Mouse (Mus musculus) embryonic fibroblast, embryonic 13.5 days (primary cell): Measurements from ENCODE around the gene Tcp10a. TPM values are rescaled to one million over a fixed set of nuclear protein-coding genes. Genes with fewer than 3 reads are reported as not detected.
"Not testable (repeated sequence)": the region's sequence is repeated elsewhere in the genome, so short reads cannot be mapped to it uniquely, and the experiment has no call there.

Experiments
- H3K27ac ChIP-seq: 2 replicates; pipeline ENCODE4 v1.5.1; 2012; ENCODE audit warnings: low read length, control low read depth, inconsistent platforms; ENCODE audit not compliant: insufficient read depth
- H3K4me1 ChIP-seq: 2 replicates; pipeline ENCODE4 v1.6.1; 2011; ENCODE audit warnings: low read length; ENCODE audit not compliant: control insufficient read depth, insufficient read depth
- H3K4me3 ChIP-seq: 2 replicates; pipeline ENCODE4 v1.5.1; 2011; ENCODE audit warnings: mild to moderate bottlenecking, control low read depth, low read length; ENCODE audit not compliant: insufficient read depth
- CTCF ChIP-seq: IDR thresholded peaks from 2 replicates; pipeline ENCODE4 v1.5.1; 2011; ENCODE audit warnings: mild to moderate bottlenecking, control low read depth, low read length, moderate library complexity, borderline replicate concordance; ENCODE audit not compliant: insufficient read depth
- POLR2A ChIP-seq: IDR thresholded peaks from 2 replicates; pipeline ENCODE4 v1.6.1; 2011; ENCODE audit warnings: low read depth, mild to moderate bottlenecking, control low read depth, low read length, moderate library complexity
- polyA plus RNA-seq: library from polyadenylated mRNA; stranded (reverse); fragments of >200 nt; gene quantifications from 2 replicates; pipeline ENCODE4 v1.2.4, GENCODE M21; 2011; ENCODE audit warnings: low read depth; ENCODE audit not compliant: missing spikeins, insufficient read length

The Tcp10a gene
- polyA plus RNA-seq: not detected in 2 replicates

DNA sequence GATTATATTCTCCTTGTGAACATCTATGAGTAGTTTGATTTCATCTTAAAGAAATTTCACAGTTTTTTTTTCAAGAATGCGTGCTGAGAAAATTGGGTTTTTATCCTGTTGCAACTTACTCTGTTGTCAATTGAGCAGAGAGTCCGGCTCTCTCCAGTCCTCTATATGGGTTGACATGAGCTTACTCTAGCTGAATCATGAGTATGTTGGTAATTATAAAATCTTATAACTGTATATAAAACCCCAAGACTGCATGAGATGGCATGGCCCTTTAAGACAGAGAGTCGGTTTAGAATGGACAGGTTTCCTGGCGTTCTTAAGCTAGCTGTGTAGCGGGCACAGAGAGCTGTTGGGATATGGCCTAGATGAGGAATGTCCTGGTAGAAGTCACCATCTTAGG is at the start of gene Tcp10a:
Gene Tcp10a (plus strand): TSS at position 301 of the 400 bp plus-strand sequence.
- not testable (repeated sequence) for H3K4me3 ChIP-seq, H3K4me1 ChIP-seq, H3K27ac ChIP-seq

GRCm38 (mm10) chr17:7278702-7279242 is 45.7 kb upstream of the Tcp10a start:
- no peak overlapping the region for H3K4me3 ChIP-seq
- no peak for TF ChIP-seq CTCF
- no peak for TF ChIP-seq POLR2A

DNA sequence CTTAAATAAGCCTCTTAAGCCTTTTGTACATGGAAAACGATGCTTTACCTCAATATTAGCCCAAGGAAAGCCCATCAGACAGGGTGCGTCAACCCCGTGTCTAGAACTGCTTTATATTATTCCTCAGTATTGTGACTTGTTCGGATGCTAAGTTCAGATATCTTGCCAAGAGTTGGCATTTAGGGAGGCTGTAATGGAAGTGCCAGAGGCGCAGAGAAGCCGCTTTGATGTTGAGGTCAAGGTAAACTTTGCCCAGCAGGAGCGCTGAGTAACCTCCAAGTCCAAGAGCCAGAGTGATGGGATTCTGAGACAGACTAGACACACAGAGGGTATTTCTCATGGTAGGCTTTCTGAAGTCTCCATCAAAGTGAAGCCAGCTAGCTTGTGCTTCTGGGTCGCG is 45.2 kb upstream of the Tcp10a start:
- H3K27ac ChIP-seq: no peak overlapping the region
- H3K4me1 ChIP-seq: no peaks in the 10 kb centered on the region
- H3K4me3 ChIP-seq: no peak overlapping the region
- TF ChIP-seq POLR2A (no peak), CTCF (no peak)

More at GRCm38 (mm10) chr17:7278702-7279242, 45.7 kb upstream of the Tcp10a start:
- Histone ChIP-seq H3K4me1 (no peaks in the 10 kb centered on the region), H3K27ac (no peak overlapping the region)

GRCm38 (mm10) chr17:7284297-7284910 is 40.0 kb upstream of the Tcp10a start:
- H3K27ac ChIP-seq: no peak overlapping the region
- 0 out of 2 replicates have a peak, but pooled peaks cover 2% of the 10 kb centered on the region for H3K4me1 ChIP-seq
- no peak for TF ChIP-seq POLR2A
- no peak for TF ChIP-seq CTCF
- H3K4me3 ChIP-seq: no peak overlapping the region

- TF ChIP-seq POLR2A: no peak
- TF ChIP-seq CTCF: no peak
- Histone ChIP-seq H3K4me3 (no peak overlapping the region), H3K27ac (no peak overlapping the region), H3K4me1 (0 out of 2 replicates have a peak, but pooled peaks cover 2% of the 10 kb centered on the region)
Observed at GRCm38 (mm10) chr17:7285292-7285691, 39.2 kb upstream of the Tcp10a start.

GRCm38 (mm10) chr17:7286422-7287050 is 37.9 kb upstream of the Tcp10a start:
- TF ChIP-seq POLR2A: no peak
- TF ChIP-seq CTCF: no peak
- Histone ChIP-seq H3K27ac (no peak overlapping the region), H3K4me1 (0 out of 2 replicates have a peak, but pooled peaks cover 2% of the 10 kb centered on the region), H3K4me3 (no peak overlapping the region)

DNA sequence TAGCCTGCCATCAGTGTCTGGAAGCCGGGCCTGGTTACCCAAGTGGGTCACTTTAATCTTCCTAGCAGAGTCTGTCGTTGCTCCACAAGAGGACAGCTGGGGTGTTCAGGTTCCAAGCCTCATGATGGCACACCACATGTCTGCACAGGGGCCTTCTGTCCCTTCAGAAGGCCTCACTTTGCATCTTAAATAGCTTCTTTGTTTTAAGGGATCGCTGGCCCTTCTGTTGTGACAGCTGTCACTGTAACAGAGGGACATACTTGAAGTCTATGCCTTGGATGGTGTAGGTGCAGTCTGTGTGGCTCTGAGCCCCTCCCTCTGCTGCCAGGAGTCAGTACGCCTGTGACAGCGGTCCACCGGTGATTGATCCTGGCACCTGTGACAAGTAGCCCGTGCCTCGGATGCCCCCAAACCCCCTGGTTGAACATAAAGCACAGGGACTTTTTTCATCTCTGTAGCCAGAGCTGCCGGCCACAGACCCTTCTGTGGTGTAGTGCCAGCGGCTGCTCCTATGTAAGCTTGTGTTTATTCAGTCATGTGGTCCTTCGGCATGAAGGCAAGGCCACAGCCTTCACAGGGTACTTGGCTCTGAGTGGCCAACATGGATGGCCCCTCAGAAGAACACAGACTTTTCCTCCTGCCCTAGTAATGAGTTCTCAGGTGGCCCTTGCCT is 32.3 kb upstream of the Tcp10a start:
- H3K27ac ChIP-seq: no peak overlapping the region
- TF ChIP-seq CTCF (no peak), POLR2A (no peak)
- no peak overlapping the region for H3K4me3 ChIP-seq
- H3K4me1 ChIP-seq: no peaks in the 10 kb centered on the region

- not testable (repeated sequence) for H3K4me1 ChIP-seq, H3K4me3 ChIP-seq, H3K27ac ChIP-seq
Observed at GRCm38 (mm10) chr17:7306278-7307196, 17.9 kb upstream of the Tcp10a start.

DNA sequence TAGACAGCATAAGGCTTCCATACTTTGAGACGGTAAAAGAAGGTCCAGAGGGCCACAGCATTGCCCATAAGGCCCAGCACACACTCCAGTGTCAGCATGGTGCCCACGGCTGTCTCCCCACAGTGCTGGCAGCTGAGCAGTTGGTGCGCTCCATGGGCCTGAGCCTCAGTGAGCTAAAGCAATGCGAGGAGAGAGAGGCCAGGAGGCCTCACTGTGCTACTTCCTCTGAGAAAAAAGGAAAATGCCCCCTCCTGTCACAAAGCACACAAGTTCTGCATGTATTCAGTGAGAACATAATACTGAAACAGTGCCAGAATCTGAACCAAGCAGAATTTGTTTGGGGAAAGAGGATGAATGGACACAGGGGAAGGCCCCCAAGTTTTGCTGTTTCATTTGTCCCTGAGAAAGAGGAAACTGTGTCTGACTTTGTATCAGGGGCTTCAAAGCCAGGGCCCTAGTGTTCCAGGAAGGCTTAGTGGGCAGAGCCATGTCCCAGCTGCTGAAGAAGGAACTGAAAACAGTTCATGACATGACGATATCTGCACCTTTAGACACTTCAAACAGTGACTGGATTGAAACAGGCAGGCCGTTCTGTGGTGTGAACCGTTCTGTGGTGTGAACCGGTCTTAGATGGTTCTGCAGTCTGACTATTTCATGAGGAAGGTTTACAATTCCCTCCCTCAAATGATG is 8.6 kb upstream of the Tcp10a start:
- H3K4me3 ChIP-seq, H3K27ac ChIP-seq, H3K4me1 ChIP-seq: not testable (repeated sequence)

DNA sequence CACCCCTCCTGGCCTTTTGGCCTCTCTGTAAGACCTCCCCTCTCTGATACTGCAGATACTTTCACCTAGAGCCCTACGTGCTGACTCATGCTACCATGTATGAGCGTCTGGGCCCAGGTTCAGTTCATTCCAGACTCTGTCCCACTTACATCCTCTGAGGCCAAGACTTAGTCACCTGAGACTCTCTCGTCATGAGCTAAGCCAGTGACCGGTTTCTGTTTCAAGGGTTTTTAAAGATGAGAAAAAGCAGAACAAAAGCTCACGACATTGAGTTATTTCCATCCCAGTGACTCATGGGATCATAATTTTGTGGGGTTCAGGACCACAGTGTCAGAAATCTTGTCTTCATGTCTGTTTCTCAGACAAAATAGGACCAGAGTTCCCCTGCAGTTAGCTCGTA is 4.7 kb upstream of the Tcp10a start:
- H3K4me1 ChIP-seq, H3K27ac ChIP-seq, H3K4me3 ChIP-seq: not testable (repeated sequence)

DNA sequence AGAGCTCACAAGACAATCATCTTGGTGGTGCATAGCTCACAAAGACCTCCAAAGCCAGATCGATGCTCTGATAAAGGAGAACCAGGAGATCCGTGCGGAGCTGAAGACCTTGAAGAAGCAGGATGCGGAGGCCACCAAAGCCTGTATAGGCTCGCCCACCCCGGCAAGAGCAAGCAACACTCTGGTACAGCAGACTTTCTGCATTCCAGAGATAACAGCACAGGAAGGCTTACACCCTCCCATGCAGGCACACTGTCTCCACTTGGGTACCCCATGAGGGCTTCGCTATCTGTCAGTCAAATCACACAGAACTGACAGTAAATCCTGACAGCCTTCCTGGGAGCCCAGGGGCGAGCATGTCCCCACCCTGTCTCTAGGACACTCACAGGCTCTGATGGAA is 2.0 kb downstream of the Tcp10a start:
- H3K27ac ChIP-seq, H3K4me3 ChIP-seq, H3K4me1 ChIP-seq: not testable (repeated sequence)

DNA sequence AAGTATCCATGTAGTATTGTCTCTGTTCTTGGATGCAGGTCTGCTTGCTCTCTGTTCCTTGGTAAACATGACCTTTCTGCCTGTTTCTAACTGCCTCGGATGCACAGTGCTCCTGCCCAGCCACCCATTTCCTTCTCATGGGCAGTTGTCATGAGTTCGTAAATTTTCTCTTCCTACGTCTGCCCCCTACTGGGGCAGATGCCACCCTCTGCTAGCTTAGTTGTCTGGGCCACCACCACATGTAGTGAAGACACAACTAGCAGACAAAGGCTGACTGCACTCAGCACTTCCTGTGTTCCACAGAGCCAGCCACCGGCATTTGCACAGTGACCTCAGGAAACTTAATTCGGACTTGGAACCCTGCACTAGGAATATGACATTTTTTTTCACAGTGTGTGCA is 8.3 kb downstream of the Tcp10a start:
- H3K27ac ChIP-seq, H3K4me1 ChIP-seq, H3K4me3 ChIP-seq: not testable (repeated sequence)

GRCm38 (mm10) chr17:7337381-7337780 is 12.9 kb downstream of the Tcp10a start:
- H3K27ac ChIP-seq, H3K4me3 ChIP-seq, H3K4me1 ChIP-seq: not testable (repeated sequence)
